Mouse (Mus musculus) midbrain, embryonic 11.5 days (tissue): ENCODE measurements at regions not wholly inside any gene's neighbourhood (a gene's known extent, or its start where the extent isn't known, plus 50 kb on each side); places are given as distances from the start of the nearest gene placed in this dataset.

Source experiments
- ATAC-seq: fragments of 200-750 bp; cut with Nextera tagmentation; 2 replicates; pipeline ENCODE4 v1.8.0; 2017; ENCODE audit warnings: moderate TSS enrichment, moderate library complexity; ENCODE audit not compliant: low FRiP score
- DNase-seq: peaks from one replicate; pipeline ENCODE4 v3.0.0; 2015; ENCODE audit warnings: low spot score; ENCODE audit errors: missing footprints
- H3K27ac ChIP-seq: fragments of 300-500 bp; sonication (generic); 2 replicates; pipeline ENCODE4 v1.5.1; 2014; ENCODE audit warnings: low read depth, low read length
- H3K27me3 ChIP-seq: fragments of 300-500 bp; sonication (generic); 2 replicates; pipeline ENCODE4 v1.6.1; 2014; ENCODE audit warnings: mild to moderate bottlenecking, low read length, moderate library complexity, mixed read lengths; ENCODE audit not compliant: control insufficient read depth, insufficient read depth
- H3K36me3 ChIP-seq: fragments of 300-500 bp; sonication (generic); 2 replicates; pipeline ENCODE4 v1.6.1; 2014; ENCODE audit warnings: mild to moderate bottlenecking, low read length, moderate library complexity, mixed read lengths; ENCODE audit not compliant: control insufficient read depth, insufficient read depth
- H3K4me1 ChIP-seq: fragments of 300-500 bp; sonication (generic); 2 replicates; pipeline ENCODE4 v1.6.1; 2014; ENCODE audit warnings: low read length; ENCODE audit not compliant: control insufficient read depth, insufficient read depth
- H3K4me2 ChIP-seq: fragments of 300-500 bp; sonication (generic); 2 replicates; pipeline ENCODE4 v1.6.1; 2014; ENCODE audit warnings: mild to moderate bottlenecking, moderate library complexity
- H3K4me3 ChIP-seq: fragments of 300-500 bp; sonication (generic); 2 replicates; pipeline ENCODE4 v1.5.1; 2014; ENCODE audit warnings: low read depth, low read length
- H3K9ac ChIP-seq: fragments of 300-500 bp; sonication (generic); 2 replicates; pipeline ENCODE4 v1.6.1; 2014; ENCODE audit warnings: low read length
- H3K9me3 ChIP-seq: fragments of 300-500 bp; sonication (generic); 2 replicates; pipeline ENCODE4 v1.6.1; 2016; ENCODE audit warnings: low read length; ENCODE audit not compliant: control insufficient read depth
- WGBS: fragments of 180-500 bp; shearing (Covaris S2); extraction: QIAGEN DNeasy Blood & Tissue Kit; methylation state at CpG from one replicate; pipeline ENCODE4 v1.1.7; 2014; 5-methylcytosine and 5-hydroxymethylcytosine counted together

DNA sequence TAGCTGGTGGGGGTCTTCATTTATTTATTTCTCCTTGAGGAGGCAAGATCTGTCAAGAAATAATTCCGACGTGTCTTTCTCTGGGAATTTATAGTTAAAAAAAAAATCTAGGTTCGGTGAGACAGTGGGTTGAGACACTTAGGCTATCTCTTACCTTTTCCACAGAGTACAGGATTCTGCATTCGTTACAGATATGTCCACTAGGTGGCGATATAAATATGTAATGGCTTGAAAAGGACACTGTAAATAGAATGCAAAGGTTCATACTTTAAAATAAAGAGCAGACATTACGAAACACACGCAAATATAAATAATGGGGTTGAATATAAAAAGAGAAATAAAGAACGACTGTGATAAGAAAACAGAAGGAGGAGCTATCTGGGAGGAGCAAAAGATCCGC lies 517.5 kb downstream of the Cps1 start:
- H3K4me1 ChIP-seq = no peaks in the 10 kb centered on the region
- DNase-seq (peak; percentile 91), ATAC-seq (peak; percentile 75; the same call in 1 of the 2 replicates)
- H3K36me3 ChIP-seq = no peaks in the 10 kb centered on the region
- H3K27ac ChIP-seq = no peak overlapping the region
- H3K9me3 ChIP-seq = no peaks in the 10 kb centered on the region
- no peak overlapping the region for H3K9ac ChIP-seq
- H3K4me2 ChIP-seq = no peak overlapping the region
- 23% methylated on average over 9 of the region's 9 CpGs for WGBS
- no peak overlapping the region for H3K4me3 ChIP-seq
- H3K27me3 ChIP-seq = no peaks in the 10 kb centered on the region

DNA sequence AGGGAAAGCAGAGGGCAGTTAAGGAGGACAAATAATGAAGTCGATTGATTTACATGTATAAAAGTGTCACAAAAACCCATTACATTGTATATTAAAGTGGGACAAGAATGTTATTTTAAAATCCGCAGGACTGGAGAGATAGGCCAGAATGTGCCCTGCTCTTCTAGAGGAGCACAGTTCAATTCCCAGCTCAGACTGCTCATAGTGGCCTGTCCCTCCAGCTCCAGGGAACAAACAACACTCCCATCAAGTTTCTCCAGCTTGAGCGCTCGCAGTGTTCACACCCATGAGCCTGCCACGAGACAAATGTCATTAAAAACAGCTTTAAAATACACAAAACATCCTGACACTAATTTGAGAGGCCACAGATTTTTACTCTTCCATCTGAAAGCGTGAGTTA lies 517.9 kb downstream of the Cps1 start:
- Histone ChIP-seq H3K36me3 (no peaks in the 10 kb centered on the region), H3K4me1 (no peaks in the 10 kb centered on the region), H3K4me2 (no peak overlapping the region), H3K9ac (no peak overlapping the region), H3K9me3 (no peaks in the 10 kb centered on the region), H3K27ac (no peak overlapping the region), H3K4me3 (no peak overlapping the region), H3K27me3 (no peaks in the 10 kb centered on the region)
- 66% methylated on average over 6 of the region's 6 CpGs for WGBS
- ATAC-seq = no peak
- DNase-seq = no peak

DNA sequence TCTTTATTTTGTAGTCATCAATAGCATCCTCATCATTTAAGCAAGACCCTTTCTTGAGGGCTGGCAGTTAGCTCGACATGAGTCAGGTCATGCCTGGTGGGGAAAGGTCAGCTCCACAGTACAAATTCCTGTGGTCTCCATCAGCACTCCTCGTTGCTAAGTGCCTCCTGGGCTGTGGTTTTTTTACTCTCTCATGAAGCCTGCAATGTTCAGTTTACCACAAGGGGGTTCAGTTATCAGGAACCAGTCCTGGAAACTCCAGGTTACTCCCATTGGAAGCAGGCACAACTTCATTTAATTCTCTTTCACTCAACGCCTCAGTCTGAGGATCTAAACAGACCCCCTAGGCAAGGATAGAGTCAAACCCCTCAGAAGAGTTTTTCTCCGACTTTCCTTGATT lies 520.8 kb downstream of the Cps1 start:
- no peak overlapping the region for H3K4me3 ChIP-seq
- DNase-seq = no peak
- H3K27ac ChIP-seq = no peak overlapping the region
- H3K36me3 ChIP-seq = no peaks in the 10 kb centered on the region
- H3K9me3 ChIP-seq = no peaks in the 10 kb centered on the region
- H3K4me2 ChIP-seq = no peak overlapping the region
- ATAC-seq = no peak
- WGBS = 44% methylated on average over 4 of the region's 4 CpGs
- no peak overlapping the region for H3K9ac ChIP-seq
- no peaks in the 10 kb centered on the region for H3K27me3 ChIP-seq
- no peaks in the 10 kb centered on the region for H3K4me1 ChIP-seq
